Mouse (Mus musculus) hindbrain, embryonic 11.5 days (tissue): ENCODE data around the gene Btbd10. TPM values are rescaled to one million over a fixed set of nuclear protein-coding genes. Genes with fewer than 3 reads are reported as not detected.

Experiments used
- ATAC-seq: fragments of 200-750 bp; cut with Nextera tagmentation; 2 replicates; pipeline ENCODE4 v1.8.0; 2017; ENCODE audit warnings: mild to moderate bottlenecking, moderate TSS enrichment, moderate library complexity; ENCODE audit not compliant: low FRiP score
- DNase-seq: peaks from one replicate; pipeline ENCODE4 v3.0.0-alpha.2; 2015; ENCODE audit warnings: low spot score
- H3K27ac ChIP-seq: fragments of 300-500 bp; sonication (generic); 2 replicates; pipeline ENCODE4 v1.5.1; 2014; ENCODE audit warnings: mild to moderate bottlenecking, low read depth, low read length
- H3K27me3 ChIP-seq: fragments of 300-500 bp; sonication (generic); 2 replicates; pipeline ENCODE4 v1.6.1; 2014; ENCODE audit warnings: mild to moderate bottlenecking, low read length, moderate library complexity, mixed read lengths; ENCODE audit not compliant: control insufficient read depth, insufficient read depth
- H3K36me3 ChIP-seq: fragments of 300-500 bp; sonication (generic); 2 replicates; pipeline ENCODE4 v1.6.1; 2014; ENCODE audit warnings: mild to moderate bottlenecking, low read length, moderate library complexity, mixed read lengths; ENCODE audit not compliant: control insufficient read depth, insufficient read depth
- H3K4me1 ChIP-seq: fragments of 300-500 bp; sonication (generic); replicated peaks from 2 replicates; pipeline ENCODE4 v1.6.1; 2014; ENCODE audit warnings: low read length, mixed read lengths; ENCODE audit not compliant: control insufficient read depth, insufficient read depth
- H3K4me2 ChIP-seq: fragments of 300-500 bp; sonication (generic); replicated peaks from 2 replicates; pipeline ENCODE4 v1.6.1; 2014; ENCODE audit warnings: mild to moderate bottlenecking, low read depth, low read length
- H3K4me3 ChIP-seq: fragments of 300-500 bp; sonication (generic); 2 replicates; pipeline ENCODE4 v1.5.1; 2014; ENCODE audit warnings: low read depth, low read length
- H3K9ac ChIP-seq: fragments of 300-500 bp; sonication (generic); 2 replicates; pipeline ENCODE4 v1.6.1; 2014; ENCODE audit warnings: low read depth, low read length
- H3K9me3 ChIP-seq: fragments of 300-500 bp; sonication (generic); 2 replicates; pipeline ENCODE4 v1.6.1; 2016; ENCODE audit warnings: low read length; ENCODE audit not compliant: control insufficient read depth
- WGBS: fragments of 180-500 bp; shearing (Covaris S2); extraction: QIAGEN DNeasy Blood & Tissue Kit; methylation state at CpG from one replicate; pipeline ENCODE4 v1.1.7; 2014; 5-methylcytosine and 5-hydroxymethylcytosine counted together
- polyA plus RNA-seq: library from polyadenylated mRNA; unstranded; fragments of >200 nt; fragmentation: Nextera tagmentation; extraction: Ambion mirVana; gene quantifications from 2 replicates; pipeline ENCODE4 v1.2.1, GENCODE M21; 2014

Gene Btbd10
- polyA plus RNA-seq, 1 experiment from 2014 or later, result 41.1 TPM

DNA sequence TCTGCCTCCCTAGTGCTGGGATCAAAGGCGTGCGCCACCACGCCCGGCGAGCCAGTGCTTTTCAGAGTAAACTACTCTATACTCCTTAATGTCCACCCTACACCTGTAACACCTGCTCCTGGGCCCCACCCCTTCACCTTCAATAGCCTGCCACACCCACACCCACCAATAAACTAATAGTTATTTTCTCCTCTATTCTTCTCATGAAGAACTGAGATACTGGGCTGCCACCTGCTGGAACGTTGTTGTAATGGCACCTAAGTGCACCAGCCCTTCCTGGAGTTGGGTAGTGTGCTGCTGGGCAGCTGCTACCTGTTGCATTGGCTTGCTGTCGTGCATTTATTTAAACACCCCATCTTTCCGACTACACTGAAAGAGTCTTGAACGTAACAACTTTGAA, 100.9 kb downstream of the Btbd10 start:
- ATAC-seq (no peak), DNase-seq (peak; percentile 69)
- Histone ChIP-seq H3K36me3 (no peaks in the 10 kb centered on the region), H3K4me3 (no peak overlapping the region), H3K9ac (no peak overlapping the region), H3K4me1 (no peaks in the 10 kb centered on the region), H3K27ac (no peak overlapping the region), H3K27me3 (no peaks in the 10 kb centered on the region), H3K4me2 (no peak overlapping the region), H3K9me3 (no peaks in the 10 kb centered on the region)
- WGBS, result 82% methylated on average over 9 of the region's 9 CpGs

Other genes starting within 250 kb of the Btbd10 start
- 6.8 and 7.7 TPM in 2 replicates for gene Arntl, start 161.9 kb downstream of the Btbd10 start, polyA plus RNA-seq
- gene Pth, start 19.2 kb upstream of the Btbd10 start, polyA plus RNA-seq, result 0.51 TPM in 1 of 2 replicates, not detected in the other
- gene Far1, start 144.4 kb upstream of the Btbd10 start, polyA plus RNA-seq, result 89.3 and 90.3 TPM in 2 replicates